Mouse (Mus musculus): Measurements from ENCODE around the gene Phkg2. TPM values are rescaled to one million over a fixed set of nuclear protein-coding genes. Genes with fewer than 3 reads are reported as not detected.

Phkg2 gene
- 100 to 1,000 TPM in 8 of 26 experiments, 10 to 100 TPM in 18; 19.3 to 140 (median 73.0) TPM for total RNA-seq (2018; cell fraction: chromatin; rRNA removed)
- 10 to 100 TPM; 18.0 to 30.2 (median 23.5) TPM for total RNA-seq (2018; cell fraction: cytosol; rRNA removed)
- 100 to 1,000 TPM in 3 of 26 experiments, 10 to 100 TPM in 23; 17.5 to 128 (median 53.4) TPM for total RNA-seq (2018; cell fraction: nucleus; rRNA removed)
- polyA plus RNA-seq (2018): 23.8 to 33.8 TPM (median 26.9 TPM) in 3 replicates

DNA sequence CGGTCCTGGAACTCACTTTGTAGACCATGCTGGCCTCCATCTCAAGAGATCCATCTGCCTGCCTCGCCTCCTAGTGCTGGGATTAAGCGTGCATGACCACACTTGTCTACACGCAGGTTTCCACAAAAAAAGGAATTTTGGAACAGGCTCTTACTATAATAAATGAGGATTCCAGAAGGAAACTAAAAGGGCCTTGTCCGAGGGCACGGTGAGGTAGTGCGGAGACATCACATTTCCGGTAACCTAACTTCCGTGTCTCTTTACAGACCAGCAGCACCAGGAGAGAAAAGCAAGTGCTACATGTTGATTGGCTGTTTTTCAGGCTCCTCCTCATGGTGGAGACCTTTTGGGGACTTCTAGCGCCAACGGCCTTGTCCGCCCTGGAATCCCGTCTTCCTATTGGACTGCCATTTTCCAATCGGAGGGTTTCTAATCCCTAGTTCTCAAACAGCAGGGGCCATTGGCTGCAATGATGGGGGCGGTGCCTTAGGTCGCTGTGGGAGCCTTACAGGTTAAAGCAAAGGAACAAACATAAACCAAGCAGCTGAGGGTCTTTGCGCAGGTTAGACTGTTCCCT, at the start of gene Phkg2:
Gene Phkg2 (plus strand): TSS at position 446 of the 577 bp plus-strand sequence.
- Histone ChIP-seq H3K36me3 (ENCODE audit: inconsistent target) (peaks cover 8% of the 10 kb centered on the region; the same call in 1 of the 2 replicates), H3K27ac (peak within 1 kb of the TSS; percentile 52), H3K4me3 (ENCODE audit: inconsistent target) (peak within 1 kb of the TSS; percentile 79), H3K79me2 (ENCODE audit: inconsistent target) (peaks cover 43% of the 10 kb centered on the region)
- WGBS (ENCODE audit: missing documents): under 1% methylated on average over 17 of the region's 17 CpGs

GRCm38 (mm10) chr7:127541671-127542070, 31.5 kb upstream of the Phkg2 start:
- no peak overlapping the region for H3K4me3 ChIP-seq (ENCODE audit: inconsistent target)
- peaks cover 20% of the 10 kb centered on the region; the same call in 1 of the 2 replicates for H3K79me2 ChIP-seq (ENCODE audit: inconsistent target)
- H3K36me3 ChIP-seq (ENCODE audit: inconsistent target): peaks cover 82% of the 10 kb centered on the region
- 82% methylated on average over 3 of the region's 3 CpGs for WGBS (ENCODE audit: missing documents)
- no peak overlapping the region for H3K27ac ChIP-seq

- Histone ChIP-seq H3K4me3 (ENCODE audit: inconsistent target) (no peak overlapping the region), H3K27ac (no peak overlapping the region), H3K36me3 (ENCODE audit: inconsistent target) (peaks cover 69% of the 10 kb centered on the region), H3K79me2 (ENCODE audit: inconsistent target) (peaks cover 16% of the 10 kb centered on the region; the same call in 1 of the 2 replicates)
- 95% methylated on average over 15 of the region's 15 CpGs for WGBS (ENCODE audit: missing documents)
These were observed 23.9 kb upstream of the Phkg2 start for GRCm38 (mm10) chr7:127549116-127549835.

DNA sequence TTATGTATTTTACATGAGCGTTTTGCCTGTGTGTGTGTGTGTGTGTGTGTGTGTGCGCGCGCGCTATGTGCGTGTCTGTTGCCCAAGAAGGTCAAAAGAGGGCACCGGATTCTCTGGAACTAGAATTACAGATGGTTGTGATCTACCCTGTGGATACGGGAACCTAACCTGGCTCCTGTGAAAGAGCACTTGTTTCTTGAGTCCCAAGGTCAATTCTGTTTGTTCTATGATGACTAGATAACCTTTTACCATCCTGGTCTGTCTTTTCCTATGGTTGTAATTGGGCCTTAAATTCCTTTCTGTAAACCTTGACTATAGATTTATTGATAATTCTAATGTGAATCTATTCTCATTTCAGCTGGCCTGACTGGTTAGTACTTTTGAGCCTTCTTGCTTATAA, 21.6 kb upstream of the Phkg2 start:
- 98% methylated on average over 6 of the region's 8 CpGs for WGBS (ENCODE audit: missing documents)
- Histone ChIP-seq H3K79me2 (ENCODE audit: inconsistent target) (no peaks in the 10 kb centered on the region; the same call in 1 of the 2 replicates), H3K27ac (no peak overlapping the region), H3K36me3 (ENCODE audit: inconsistent target) (peaks cover 80% of the 10 kb centered on the region), H3K4me3 (ENCODE audit: inconsistent target) (no peak overlapping the region)

DNA sequence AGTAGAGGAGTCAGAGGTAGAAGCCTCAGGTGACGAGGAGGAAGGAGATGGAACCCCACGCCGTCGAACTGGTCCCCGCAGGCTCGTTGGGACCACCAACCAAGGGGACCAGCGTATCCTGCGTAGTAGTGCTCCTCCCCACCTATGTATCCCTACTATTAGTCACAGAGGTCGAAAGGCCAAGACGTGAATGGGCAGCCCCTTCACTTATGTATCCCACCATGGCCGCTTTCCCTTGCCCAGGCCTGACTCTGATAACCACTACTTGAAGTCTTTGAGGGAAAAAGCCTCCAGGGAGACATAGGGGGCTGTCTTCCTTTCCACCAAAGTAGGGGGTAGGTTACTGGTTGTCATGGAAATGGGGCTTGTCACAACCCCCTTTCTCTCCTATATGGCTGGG, 12.6 kb upstream of the Phkg2 start:
- 93% methylated on average over 11 of the region's 11 CpGs for WGBS (ENCODE audit: missing documents)
- Histone ChIP-seq H3K4me3 (ENCODE audit: inconsistent target) (no peak overlapping the region), H3K27ac (no peak overlapping the region), H3K79me2 (ENCODE audit: inconsistent target) (no peaks in the 10 kb centered on the region), H3K36me3 (ENCODE audit: inconsistent target) (peaks cover 64% of the 10 kb centered on the region)

DNA sequence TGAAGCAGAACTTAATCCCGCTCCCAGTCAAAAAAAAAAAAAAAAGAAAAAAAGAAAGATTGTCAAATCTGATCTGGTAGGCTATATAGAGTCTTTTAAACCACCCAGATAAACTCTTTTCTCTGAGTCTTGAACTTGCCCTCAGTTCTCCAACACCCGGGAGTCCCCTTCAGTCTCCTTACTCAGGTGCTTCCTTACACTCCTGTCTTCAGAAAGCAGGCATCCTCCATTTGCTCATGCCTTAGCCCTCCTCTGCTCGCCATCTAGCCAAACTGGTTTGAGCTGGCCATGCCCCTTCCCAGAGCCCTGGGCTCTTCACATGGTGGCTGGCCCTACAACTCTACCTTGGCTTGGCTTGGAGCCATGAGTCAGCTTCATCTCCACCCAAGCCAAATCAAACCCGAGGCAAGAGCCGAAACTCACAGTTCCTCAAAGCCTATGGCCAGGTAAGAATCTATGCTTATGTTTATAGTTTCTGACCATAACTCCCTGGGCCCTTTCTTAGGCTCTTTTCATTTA, 11.7 kb upstream of the Phkg2 start, which contains the start of gene Tmem265:
Gene Tmem265 (plus strand): TSS at position 51 of the 519 bp plus-strand sequence.
- WGBS (ENCODE audit: missing documents): 81% methylated on average over 5 of the region's 5 CpGs
- Histone ChIP-seq H3K79me2 (ENCODE audit: inconsistent target) (no peaks in the 10 kb centered on the region), H3K36me3 (ENCODE audit: inconsistent target) (peaks cover 56% of the 10 kb centered on the region), H3K4me3 (ENCODE audit: inconsistent target) (no peak within 1 kb of the TSS), H3K27ac (no peak within 1 kb of the TSS)

DNA sequence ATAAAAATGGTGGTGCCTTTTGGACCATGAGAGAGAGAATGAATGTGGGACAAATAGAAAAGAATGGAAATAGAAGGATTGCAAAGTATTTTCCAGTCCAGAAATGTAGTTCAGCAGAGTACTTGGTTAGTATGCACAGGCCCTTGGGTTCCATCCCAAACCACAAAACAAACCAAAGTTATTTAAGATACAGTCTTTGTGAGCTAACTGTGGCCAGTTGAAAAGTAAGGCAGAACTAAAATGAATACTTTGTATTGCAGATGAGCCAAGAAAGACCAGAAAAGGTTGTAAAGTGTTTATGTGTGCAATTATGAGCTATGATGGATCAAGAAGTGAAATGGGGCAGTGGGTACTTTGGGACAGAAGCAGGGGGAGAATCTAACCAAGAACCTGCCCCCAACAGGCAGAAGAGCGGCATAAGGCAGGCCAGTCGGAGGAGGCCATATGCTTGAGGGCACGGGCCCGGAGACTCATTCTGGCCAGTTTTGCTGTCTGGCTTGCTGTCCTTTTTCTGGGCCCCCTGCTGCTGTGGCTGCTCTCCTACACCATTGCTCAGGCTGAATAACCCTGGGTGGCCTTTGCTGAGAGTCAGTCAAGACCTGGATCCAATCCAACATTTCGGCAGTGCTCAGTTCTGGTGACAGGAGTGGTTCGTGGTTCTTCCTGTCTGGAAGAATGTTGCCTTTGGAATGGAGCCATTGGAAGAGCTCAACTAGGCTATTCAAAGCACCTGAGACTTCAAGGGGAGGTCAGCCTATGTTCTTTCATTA, 8.6 kb upstream of the Phkg2 start:
- peaks cover 31% of the 10 kb centered on the region for H3K36me3 ChIP-seq (ENCODE audit: inconsistent target)
- no peaks in the 10 kb centered on the region for H3K79me2 ChIP-seq (ENCODE audit: inconsistent target)
- WGBS (ENCODE audit: missing documents): 87% methylated on average over 6 of the region's 6 CpGs

GRCm38 (mm10) chr7:127573503-127574008, 416 bp downstream of the Phkg2 start:
- under 1% methylated on average over 12 of the region's 28 CpGs for WGBS (ENCODE audit: missing documents)
- H3K4me3 ChIP-seq (ENCODE audit: inconsistent target): peak overlapping the region; percentile 79
- peak overlapping the region; percentile 52 for H3K27ac ChIP-seq
- peaks cover 43% of the 10 kb centered on the region for H3K79me2 ChIP-seq (ENCODE audit: inconsistent target)
- peaks cover 10% of the 10 kb centered on the region; the same call in 1 of the 2 replicates for H3K36me3 ChIP-seq (ENCODE audit: inconsistent target)

More for the DNA sequence above, 8.6 kb upstream of the Phkg2 start:
- Histone ChIP-seq H3K4me3 (ENCODE audit: inconsistent target) (no peak overlapping the region), H3K27ac (no peak overlapping the region)

DNA sequence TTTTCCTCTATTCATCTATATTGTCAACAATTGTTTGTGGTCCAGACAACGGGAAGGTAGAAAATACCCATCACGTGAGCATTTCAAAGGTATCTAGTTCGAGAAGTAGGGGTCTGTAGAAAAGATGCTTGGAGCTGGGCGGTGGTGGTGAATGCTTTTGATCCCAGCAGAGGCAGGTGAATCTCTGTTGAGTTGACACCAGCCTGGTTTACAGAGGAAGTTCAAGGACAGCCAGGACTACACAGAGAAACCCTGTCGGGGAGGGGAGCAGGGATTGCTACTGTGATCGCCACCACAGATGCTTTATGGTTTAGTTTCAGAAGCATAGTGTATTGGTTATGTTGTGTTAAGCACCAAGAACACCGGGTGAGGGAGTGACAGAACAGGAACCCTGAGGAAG, 975 bp downstream of the Phkg2 start:
- Histone ChIP-seq H3K4me3 (ENCODE audit: inconsistent target) (peak overlapping the region; percentile 79), H3K36me3 (ENCODE audit: inconsistent target) (peaks cover 10% of the 10 kb centered on the region; the same call in 1 of the 2 replicates), H3K27ac (0 out of 2 replicates have a peak overlapping the region, but pooled peaks have one; percentile 52), H3K79me2 (ENCODE audit: inconsistent target) (peaks cover 43% of the 10 kb centered on the region)
- 10% methylated on average over 7 of the region's 7 CpGs for WGBS (ENCODE audit: missing documents)

- no peaks in the 10 kb centered on the region for H3K79me2 ChIP-seq (ENCODE audit: inconsistent target)
- peaks cover 36% of the 10 kb centered on the region for H3K36me3 ChIP-seq (ENCODE audit: inconsistent target)
- 89% methylated on average over 6 of the region's 6 CpGs for WGBS (ENCODE audit: missing documents)
- no peak overlapping the region for H3K4me3 ChIP-seq (ENCODE audit: inconsistent target)
- no peak overlapping the region for H3K27ac ChIP-seq
These were observed 10.1 kb downstream of the Phkg2 start for GRCm38 (mm10) chr7:127583260-127583659.

- H3K36me3 ChIP-seq (ENCODE audit: inconsistent target): peaks cover 28% of the 10 kb centered on the region
- H3K27ac ChIP-seq: no peak overlapping the region
- WGBS (ENCODE audit: missing documents): 62% methylated on average over 7 of the region's 7 CpGs
- peaks cover 15% of the 10 kb centered on the region for H3K79me2 ChIP-seq (ENCODE audit: inconsistent target)
- H3K4me3 ChIP-seq (ENCODE audit: inconsistent target): no peak overlapping the region
These were observed 11.9 kb downstream of the Phkg2 start for GRCm38 (mm10) chr7:127585031-127585430.

- 97% methylated on average over 5 of the region's 6 CpGs for WGBS (ENCODE audit: missing documents)
- Histone ChIP-seq H3K4me3 (ENCODE audit: inconsistent target) (no peak overlapping the region), H3K79me2 (ENCODE audit: inconsistent target) (peaks cover 22% of the 10 kb centered on the region), H3K36me3 (ENCODE audit: inconsistent target) (peaks cover 35% of the 10 kb centered on the region), H3K27ac (no peak overlapping the region)
These were observed 13.0 kb downstream of the Phkg2 start for GRCm38 (mm10) chr7:127586149-127586548.

GRCm38 (mm10) chr7:127587196-127587595, 14.1 kb downstream of the Phkg2 start:
- H3K27ac ChIP-seq: no peak overlapping the region
- WGBS (ENCODE audit: missing documents): 76% methylated on average over 5 of the region's 5 CpGs
- H3K79me2 ChIP-seq (ENCODE audit: inconsistent target): peaks cover 22% of the 10 kb centered on the region
- peaks cover 39% of the 10 kb centered on the region for H3K36me3 ChIP-seq (ENCODE audit: inconsistent target)
- H3K4me3 ChIP-seq (ENCODE audit: inconsistent target): peak overlapping the region; percentile 74
